Mouse (Mus musculus) forelimb bud, embryonic 11.5 days (tissue): ENCODE measurements around the gene Praf2.

ENCODE experiments used
- DNase-seq: peaks from one replicate; pipeline ENCODE4 v3.0.0-alpha.2; 2012; ENCODE audit warnings: low read depth, low spot score

Praf2 gene

GRCm38 (mm10) chrX:7778450-7779244 lies 50.4 kb downstream of the Praf2 start:
- no peak for DNase-seq

GRCm38 (mm10) chrX:7779294-7779693 lies 51.1 kb downstream of the Praf2 start:
- no peak for DNase-seq
